Mouse (Mus musculus): ENCODE results near the gene Foxred2. TPM values are rescaled to one million over a fixed set of nuclear protein-coding genes. Genes with fewer than 3 reads are reported as not detected.

Foxred2 gene
- total RNA-seq, 2 experiments from 2014 or later, result 0.64 to 0.87 TPM

DNA sequence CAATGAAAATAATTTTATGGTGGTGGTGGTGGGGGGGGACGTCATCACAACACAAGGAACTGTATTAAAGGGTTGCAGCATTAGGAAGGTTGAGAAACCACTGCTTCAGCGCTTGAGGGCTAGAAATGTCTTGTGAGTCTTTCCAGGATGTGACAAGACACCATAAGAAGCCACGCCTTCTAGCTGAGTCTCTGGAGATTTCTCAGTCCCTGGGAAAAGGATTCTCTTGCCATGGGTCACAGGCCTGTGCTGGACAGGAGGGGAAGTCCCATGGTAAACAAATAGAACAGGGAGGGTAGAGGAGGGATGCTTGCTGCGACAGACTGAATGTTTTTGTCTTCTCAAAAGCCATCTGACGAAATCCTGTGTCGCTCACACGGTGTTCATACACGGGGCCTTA lies 64.8 kb downstream of the Foxred2 start:
- intact Hi-C loops (cut with DNase I), result loop anchor here (5.0 kb wide), 1 partner anchor 39 kb away; no protein-coding TSS in a partner anchor
- DNase-seq, result no peak

Other genes with a start within 250 kb of the Foxred2 start
- gene Apol9b, start 227.7 kb downstream of the Foxred2 start, total RNA-seq (2021), result not detected
- under 1 TPM in 1 of 2 experiments, not detected in 1; 0.47 TPM for gene Apol8, start 199.7 kb downstream of the Foxred2 start, total RNA-seq (2021)
- 10 to 100 TPM; 48.4 to 49.1 TPM for gene Myh9, start 114.5 kb downstream of the Foxred2 start, total RNA-seq (2021)
- 100 to 1,000 TPM; 207 to 218 TPM for gene Txn2, start 27.7 kb downstream of the Foxred2 start, total RNA-seq (2021)
- gene Eif3d, start 14.1 kb upstream of the Foxred2 start, total RNA-seq (2021), result 10 to 100 TPM; 52.9 to 53.9 TPM
- gene Cacng2, start 163.3 kb upstream of the Foxred2 start, total RNA-seq (2021), result not detected
- 10 to 100 TPM; 18.0 to 27.2 TPM for gene Ift27, start 217.4 kb upstream of the Foxred2 start, total RNA-seq (2021)
- gene Pvalb, start 249.7 kb upstream of the Foxred2 start, total RNA-seq (2021), result over 10,000 TPM; 16,417 to 20,637 TPM

Data from gastrocnemius, postnatal 36 days (tissue).